14 mouse cellular contexts compared by ENCODE assay signal in the genomic region with DNA sequence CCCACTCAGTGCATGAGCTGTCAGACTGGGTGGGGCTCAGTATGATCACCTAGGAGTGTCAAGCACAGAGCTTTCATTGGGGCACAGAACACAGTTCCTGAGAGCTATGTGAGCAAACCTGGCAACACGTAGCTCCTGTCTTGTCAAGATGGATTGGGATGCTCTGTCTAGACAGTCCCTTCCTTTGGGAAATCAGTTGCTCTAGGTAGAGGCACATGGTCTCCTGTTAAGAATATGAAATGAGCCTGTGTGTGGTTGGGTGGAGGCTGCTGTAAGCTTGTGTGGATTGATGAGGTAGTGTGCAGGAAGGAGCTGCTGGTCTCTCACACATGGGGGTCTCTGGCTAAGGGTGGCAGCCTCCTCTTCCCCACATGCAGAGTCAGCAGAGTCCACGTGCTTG. TPM values are rescaled to one million over a fixed set of nuclear protein-coding genes. Genes with fewer than 3 reads are reported as not detected.
DNase-seq lines count a peak whose midpoint lies in the region; ATAC-seq lines count a peak whose summit lies in the region.
"Had no signal": no experiment of that assay in that cellular context is flagged by ENCODE, and none has a peak within 500 bp of the region (broad histone marks: within the 10 kb centered on the region; RNA-seq: fewer than 3 reads in every experiment).

No protein-coding gene starts in this region.

- H3K27ac ChIP-seq in forebrain, embryonic 15.5 days (replicated peaks): no peak overlapping the region
- no peak overlapping the region for H3K27ac ChIP-seq in forebrain, embryonic 12.5 days
- H3K27ac ChIP-seq in neural tube, embryonic 12.5 days: no peak overlapping the region
- no peak overlapping the region for H3K27ac ChIP-seq in intestine, embryonic 15.5 days
- H3K27ac ChIP-seq in stomach, embryonic 16.5 days (ENCODE audit: low read length): no peak overlapping the region

- H3K36me3 ChIP-seq in forebrain, embryonic 15.5 days: no peaks in the 10 kb centered on the region; the same call in 1 of the 2 replicates
- H3K36me3 ChIP-seq in forebrain, embryonic 12.5 days (replicated peaks): no peaks in the 10 kb centered on the region
- H3K36me3 ChIP-seq in neural tube, embryonic 12.5 days: no peaks in the 10 kb centered on the region
- H3K36me3 ChIP-seq in intestine, embryonic 15.5 days: no peaks in the 10 kb centered on the region
- no peaks in the 10 kb centered on the region for H3K36me3 ChIP-seq in stomach, embryonic 16.5 days (ENCODE audit: control insufficient read depth, insufficient read depth, low read length)
- H3K36me3 ChIP-seq: G1E had no signal

- peak; percentile 59 for ATAC-seq in forebrain, embryonic 15.5 days (replicated peaks)
- no peak; the same call in 1 of the 2 replicates for ATAC-seq in forebrain, embryonic 12.5 days (ENCODE audit: low FRiP score)
- peak; percentile 59 for ATAC-seq in neural tube, embryonic 12.5 days (ENCODE audit: low FRiP score, low read depth)
- peak; percentile 37 for ATAC-seq in intestine, embryonic 15.5 days
- ATAC-seq in stomach, embryonic 16.5 days (ENCODE audit: insufficient read depth, low FRiP score): peak; percentile 49; the same call in 1 of the 2 replicates

- no peaks in the 10 kb centered on the region for H3K27me3 ChIP-seq in forebrain, embryonic 15.5 days
- no peaks in the 10 kb centered on the region for H3K27me3 ChIP-seq in forebrain, embryonic 12.5 days
- H3K27me3 ChIP-seq in neural tube, embryonic 12.5 days (replicated peaks): no peaks in the 10 kb centered on the region
- H3K27me3 ChIP-seq in intestine, embryonic 15.5 days (replicated peaks): no peaks in the 10 kb centered on the region
- H3K27me3 ChIP-seq in stomach, embryonic 16.5 days (ENCODE audit: control insufficient read depth, insufficient read depth, low read length): no peaks in the 10 kb centered on the region

- no peak overlapping the region for H3K4me2 ChIP-seq in forebrain, embryonic 15.5 days (replicated peaks)
- no peak overlapping the region for H3K4me2 ChIP-seq in forebrain, embryonic 12.5 days
- no peak overlapping the region for H3K4me2 ChIP-seq in neural tube, embryonic 12.5 days (replicated peaks)
- no peak overlapping the region for H3K4me2 ChIP-seq in intestine, embryonic 15.5 days (replicated peaks)
- no peak overlapping the region for H3K4me2 ChIP-seq in stomach, embryonic 16.5 days (ENCODE audit: low read depth, low read length)

- 41% methylated on average over 2 of the region's 2 CpGs for WGBS in forebrain, embryonic 15.5 days
- 51% methylated on average over 2 of the region's 2 CpGs for WGBS in forebrain, embryonic 12.5 days
- 45% methylated on average over 2 of the region's 2 CpGs for WGBS in neural tube, embryonic 12.5 days
- WGBS in intestine, embryonic 15.5 days: 51% methylated on average over 2 of the region's 2 CpGs
- 44% methylated on average over 2 of the region's 2 CpGs for WGBS in stomach, embryonic 16.5 days

- H3K9me3 ChIP-seq in forebrain, embryonic 15.5 days: no peaks in the 10 kb centered on the region
- no peaks in the 10 kb centered on the region for H3K9me3 ChIP-seq in forebrain, embryonic 12.5 days
- H3K9me3 ChIP-seq in neural tube, embryonic 12.5 days: no peaks in the 10 kb centered on the region
- H3K9me3 ChIP-seq in intestine, embryonic 15.5 days: no peaks in the 10 kb centered on the region
- no peaks in the 10 kb centered on the region for H3K9me3 ChIP-seq in stomach, embryonic 16.5 days (replicated peaks; ENCODE audit: control insufficient read depth, low read length)
- H3K9me3 ChIP-seq: G1E had no signal

- H3K4me1 ChIP-seq in forebrain, embryonic 15.5 days: peaks cover 19% of the 10 kb centered on the region
- H3K4me1 ChIP-seq in forebrain, embryonic 12.5 days: peaks cover 28% of the 10 kb centered on the region
- peaks cover 18% of the 10 kb centered on the region for H3K4me1 ChIP-seq in neural tube, embryonic 12.5 days
- H3K4me1 ChIP-seq in intestine, embryonic 15.5 days (replicated peaks): peaks cover 13% of the 10 kb centered on the region
- peaks cover 23% of the 10 kb centered on the region for H3K4me1 ChIP-seq in stomach, embryonic 16.5 days (ENCODE audit: control insufficient read depth, insufficient read depth, low read length)

- no peak overlapping the region for H3K9ac ChIP-seq in forebrain, embryonic 15.5 days (replicated peaks)
- H3K9ac ChIP-seq in forebrain, embryonic 12.5 days: no peak overlapping the region
- no peak overlapping the region for H3K9ac ChIP-seq in neural tube, embryonic 12.5 days
- H3K9ac ChIP-seq in intestine, embryonic 15.5 days: no peak overlapping the region
- H3K9ac ChIP-seq in stomach, embryonic 16.5 days (ENCODE audit: low read length): no peak overlapping the region

- no peak overlapping the region for H3K4me3 ChIP-seq in forebrain, embryonic 15.5 days
- no peak overlapping the region for H3K4me3 ChIP-seq in forebrain, embryonic 12.5 days (replicated peaks)
- no peak overlapping the region for H3K4me3 ChIP-seq in neural tube, embryonic 12.5 days
- no peak overlapping the region for H3K4me3 ChIP-seq in intestine, embryonic 15.5 days (replicated peaks)
- H3K4me3 ChIP-seq in stomach, embryonic 16.5 days (replicated peaks; ENCODE audit: low read length): no peak overlapping the region

- DNase-seq in neural tube, embryonic 10.5 days (ENCODE audit: extremely low spot score, low spot score): no peak
- no peak for DNase-seq in kidney, adult 11 months
- no peak for DNase-seq in embryo, embryonic 9.5 days (ENCODE audit: extremely low spot score)
- DNase-seq: adrenal gland, adult 8-10 months; gastrocnemius, postnatal 10 days; kidney, adult 8-10 months; layer of hippocampus, postnatal 36 days; thymus, adult 2 months had no signal

RNA-seq across cellular contexts. Expression of a gene that starts 34.3 kb away (rescaled TPM):
- polyA plus RNA-seq in forebrain, embryonic 15.5 days (2015; fragmentation: Nextera tagmentation; extraction: Ambion mirVana): 19.8 and 20.7 TPM in 2 replicates
- 21.7 and 22.0 TPM in 2 replicates for polyA plus RNA-seq in forebrain, embryonic 12.5 days (2016; fragmentation: Nextera tagmentation; extraction: Ambion mirVana)
- 22.3 and 22.5 TPM in 2 replicates for polyA plus RNA-seq in neural tube, embryonic 12.5 days (2016; fragmentation: Nextera tagmentation; extraction: Ambion mirVana)
- polyA plus RNA-seq in intestine, embryonic 15.5 days (2015; fragmentation: Nextera tagmentation; extraction: Ambion mirVana): 24.4 and 24.7 TPM in 2 replicates
- 20.9 and 24.1 TPM in 2 replicates for polyA plus RNA-seq in stomach, embryonic 16.5 days (2015; fragmentation: Nextera tagmentation; extraction: Ambion mirVana)
